Mouse (Mus musculus) forelimb bud, embryonic 11.5 days (tissue): ENCODE results near the gene Kmt5a.
"Not testable (repeated sequence)": the region's sequence is repeated elsewhere in the genome, so short reads cannot be mapped to it uniquely, and the experiment has no call there.

Experiments
- DNase-seq: peaks from one replicate; pipeline ENCODE4 v3.0.0-alpha.2; 2012; ENCODE audit warnings: low read depth, low spot score

Gene Kmt5a

DNA sequence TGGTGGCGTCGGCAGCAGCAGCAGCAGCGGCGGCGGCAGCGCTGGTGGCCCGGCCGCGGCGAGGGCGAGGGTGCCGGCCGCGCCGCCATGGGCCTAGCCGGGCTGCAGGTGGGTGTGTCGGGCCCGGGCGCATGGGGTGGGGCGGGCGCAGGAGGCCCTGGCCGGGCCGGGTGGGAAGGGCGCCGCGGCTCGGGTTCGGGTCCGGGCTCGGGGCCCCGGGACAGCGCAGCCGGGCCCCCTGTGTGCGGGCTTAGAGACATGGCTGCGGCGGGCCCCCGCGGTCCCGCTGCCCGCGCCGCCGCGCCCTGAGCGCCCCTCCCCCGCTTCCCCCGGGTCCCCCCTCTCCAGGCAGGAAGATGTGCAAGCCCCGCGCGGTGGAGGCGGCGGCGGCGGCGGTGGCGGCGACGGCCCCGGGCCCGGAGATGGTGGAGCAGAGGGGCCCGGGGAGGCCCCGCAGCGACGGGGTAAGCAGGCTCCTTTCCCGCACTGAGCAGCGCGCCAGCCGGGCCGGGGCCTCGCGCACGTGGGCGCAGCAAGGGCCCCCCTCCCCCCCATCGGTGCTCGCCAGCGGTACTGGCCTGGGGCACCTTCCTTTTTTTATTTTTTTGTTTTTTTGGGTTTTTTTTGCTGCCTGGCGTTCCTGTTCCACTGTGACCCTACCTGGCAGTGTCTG, 6.0 kb downstream of the Kmt5a start:
- DNase-seq, result no peak

DNA sequence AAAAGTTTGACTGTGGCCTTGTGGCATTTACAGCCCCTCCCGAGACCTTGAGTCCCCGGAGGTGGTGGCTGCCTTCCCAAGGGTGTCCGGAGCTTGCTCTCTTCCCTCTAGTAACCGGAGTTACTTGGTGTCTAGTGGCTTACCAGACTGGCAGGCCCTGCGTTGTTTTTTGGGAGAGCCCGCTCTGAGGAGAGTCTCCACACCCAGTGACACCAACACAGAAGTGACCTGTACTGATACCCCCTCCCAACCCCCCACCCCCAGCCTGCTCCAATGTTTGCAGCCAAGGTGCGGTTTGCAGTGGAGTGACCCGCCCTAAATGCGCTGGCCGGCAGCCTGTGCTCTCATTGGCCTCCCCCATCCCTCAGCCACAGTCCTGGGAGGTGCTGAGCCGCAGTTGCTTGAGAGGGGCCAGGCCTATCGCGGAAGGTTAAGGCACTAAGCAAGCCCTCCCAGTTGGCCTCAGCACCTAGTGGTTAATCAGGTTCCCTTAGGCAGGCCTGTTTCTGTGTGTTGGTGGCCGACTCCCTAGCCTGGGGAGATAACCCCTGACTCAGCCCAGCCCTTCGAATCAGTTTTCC, 6.7 kb downstream of the Kmt5a start:
- peak; percentile 65 for DNase-seq

DNA sequence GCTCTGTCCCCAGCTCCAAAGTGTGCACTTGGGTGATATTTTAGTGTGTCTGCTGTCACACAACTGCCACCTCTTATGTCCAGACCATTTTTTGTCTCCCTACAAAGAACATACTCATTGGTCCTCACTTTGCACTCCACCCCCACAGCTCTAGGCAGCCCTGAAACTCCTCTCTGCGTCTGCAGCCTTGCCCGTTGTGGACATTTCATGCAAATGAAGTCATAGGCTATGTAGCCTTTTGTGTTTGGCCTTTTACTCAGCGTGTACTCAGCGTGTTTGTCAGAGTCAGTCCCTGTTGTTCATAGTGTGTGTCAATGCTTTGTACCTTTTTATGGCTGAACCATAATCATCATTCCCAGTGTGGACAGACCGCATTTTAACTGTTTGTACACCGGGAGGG, 9.8 kb downstream of the Kmt5a start:
- DNase-seq, result no peak

DNA sequence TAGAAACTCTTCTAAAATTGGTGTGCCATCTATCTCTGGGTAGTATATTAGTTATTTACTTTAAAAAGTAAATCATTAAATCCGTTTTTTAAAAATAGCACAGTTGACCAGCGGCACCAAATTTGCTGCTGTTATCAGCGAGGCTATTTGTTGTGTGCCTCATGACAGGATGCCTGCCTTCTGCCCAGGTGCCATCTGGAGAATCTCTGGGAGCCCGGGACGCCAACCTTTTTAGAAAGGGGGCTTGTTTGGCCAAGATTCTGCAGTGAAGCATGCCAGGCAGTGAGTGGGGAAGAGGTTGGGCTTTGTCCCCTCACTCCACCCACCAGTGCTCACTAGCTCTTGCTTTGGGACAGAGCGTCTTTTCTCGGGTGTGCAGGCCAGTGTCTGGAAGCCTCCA, 10.3 kb downstream of the Kmt5a start:
- no peak for DNase-seq

DNA sequence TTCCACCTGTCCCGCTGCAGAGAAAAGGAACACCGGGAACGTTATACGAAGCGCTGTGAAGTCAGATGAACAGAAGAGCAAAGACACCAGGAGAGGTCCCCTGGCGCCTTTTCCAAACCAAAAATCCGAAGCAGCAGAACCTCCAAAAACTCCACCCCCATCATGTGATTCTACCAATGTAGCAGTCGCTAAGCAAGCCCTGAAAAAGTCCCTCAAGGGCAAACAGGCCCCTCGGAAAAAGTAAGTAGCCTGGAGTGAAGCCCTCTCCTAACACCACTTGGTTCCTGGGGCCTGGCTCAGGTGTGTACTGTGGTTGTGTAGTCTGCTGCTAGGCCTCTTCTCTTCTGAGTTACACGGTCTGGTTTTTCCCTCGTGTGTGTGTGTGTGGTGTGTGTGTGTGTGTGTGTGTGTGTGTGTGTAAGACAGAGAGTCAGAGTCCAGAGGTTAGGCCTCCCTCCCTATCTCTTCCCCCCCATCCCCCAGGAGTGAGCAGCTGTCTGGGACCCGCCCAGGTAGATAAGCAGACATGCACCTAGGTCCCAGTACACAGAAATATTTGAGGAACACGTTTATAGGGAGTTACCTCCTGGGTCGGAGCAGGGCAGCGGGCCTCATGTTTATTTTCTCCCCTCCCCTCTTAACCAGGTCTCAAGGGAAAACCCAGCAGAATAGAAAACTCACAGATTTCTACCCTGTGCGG, 11.1 kb downstream of the Kmt5a start:
- DNase-seq, result no peak

DNA sequence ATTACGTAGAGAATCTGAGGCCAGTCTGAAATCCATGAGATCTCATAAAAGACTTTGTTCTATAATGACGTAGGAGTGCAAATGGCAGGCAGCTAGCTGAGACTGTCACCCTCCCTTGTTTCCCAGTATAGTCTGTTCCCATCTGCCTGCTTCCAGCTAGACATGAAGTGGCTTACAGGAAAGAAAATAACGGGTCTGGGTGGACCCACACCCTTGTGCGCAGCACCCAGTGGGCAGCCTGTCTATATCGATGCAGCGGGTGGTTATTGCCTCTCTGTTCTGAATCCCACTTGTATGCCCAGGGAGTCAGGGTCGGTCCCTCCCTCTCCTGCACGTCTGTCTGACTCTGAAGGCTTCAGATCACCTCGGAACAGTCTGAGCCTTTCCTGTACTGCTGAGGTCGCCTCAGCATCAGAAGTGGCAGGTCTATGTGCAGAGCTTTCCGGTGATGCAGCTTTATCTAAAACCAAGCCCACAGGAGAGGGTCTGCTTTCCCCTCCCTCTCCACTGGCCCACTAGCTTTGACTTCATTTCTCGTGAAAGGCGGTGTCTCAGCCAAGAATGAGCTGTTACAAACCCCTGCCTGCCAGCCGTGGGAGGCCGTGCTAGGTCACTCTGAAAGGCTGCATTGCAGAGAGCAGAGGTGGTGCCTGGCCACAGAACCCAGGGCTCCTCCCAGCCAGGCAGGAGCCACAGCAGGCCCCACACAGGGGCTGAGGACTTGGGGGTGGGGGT, 12.9 kb downstream of the Kmt5a start:
- DNase-seq, result no peak

- no peak for DNase-seq
These were observed 13.8 kb downstream of the Kmt5a start for GRCm38 (mm10) chr5:124453339-124454081.

DNA sequence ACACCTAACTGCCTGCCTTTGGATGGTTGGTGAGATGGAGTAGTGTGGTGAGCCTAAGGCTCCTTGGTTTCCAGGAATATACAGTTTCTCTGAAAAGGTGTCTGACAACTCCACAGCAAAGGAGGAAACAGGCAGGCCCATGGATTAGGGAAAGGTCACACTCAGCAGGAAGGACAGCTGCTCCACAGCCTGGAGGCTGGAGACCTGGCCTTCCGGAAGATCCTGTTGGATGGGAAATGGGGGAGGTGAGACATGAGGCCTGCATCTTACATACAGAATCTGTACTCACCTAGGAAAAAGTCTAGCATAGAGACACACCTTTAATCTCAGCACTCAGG, 14.3 kb downstream of the Kmt5a start:
- DNase-seq, result no peak

DNA sequence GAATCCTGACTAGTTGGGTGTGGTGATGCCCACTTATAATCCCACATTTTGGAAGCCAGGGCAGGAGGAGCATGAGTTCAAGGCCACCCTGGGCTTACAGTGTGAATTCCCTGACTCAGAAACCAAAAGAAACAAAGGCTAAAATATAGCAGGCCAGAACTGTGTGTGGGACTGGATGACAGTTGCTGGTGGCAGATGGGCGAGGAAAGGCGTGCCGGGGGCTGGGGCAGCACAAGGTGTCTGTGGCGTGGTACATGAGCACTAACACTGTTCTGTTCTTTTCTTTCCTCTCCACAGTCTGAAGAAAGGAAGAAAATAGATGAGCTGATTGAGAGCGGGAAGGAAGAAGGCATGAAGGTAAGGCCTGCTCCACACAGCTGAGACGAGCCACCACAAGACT, 17.0 kb downstream of the Kmt5a start:
- DNase-seq, result no peak

DNA sequence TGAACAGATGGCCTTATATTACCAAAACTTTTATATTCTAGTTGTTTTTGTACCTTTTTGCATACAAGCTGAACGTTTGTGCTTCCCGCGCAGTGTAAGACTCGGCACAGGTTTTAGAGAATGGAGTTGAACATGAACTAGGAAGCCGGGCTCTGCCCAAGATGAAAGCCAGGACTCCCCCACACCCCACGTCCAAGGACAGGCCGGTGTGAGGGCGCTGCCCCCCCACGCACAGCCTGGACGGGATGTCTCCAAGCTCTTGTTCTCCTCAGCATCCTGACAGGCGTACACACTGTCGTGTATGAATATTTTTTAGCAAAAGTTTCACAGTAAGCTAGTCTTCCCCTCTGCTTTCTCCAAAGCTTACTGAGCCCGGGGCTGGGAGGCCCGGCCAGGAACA, 21.2 kb downstream of the Kmt5a start:
- not testable (repeated sequence) for DNase-seq

- no peak for DNase-seq
These were observed 22.7 kb downstream of the Kmt5a start for GRCm38 (mm10) chr5:124462297-124463025.

- no peak for DNase-seq
These were observed 23.7 kb downstream of the Kmt5a start for GRCm38 (mm10) chr5:124463462-124463861.

DNA sequence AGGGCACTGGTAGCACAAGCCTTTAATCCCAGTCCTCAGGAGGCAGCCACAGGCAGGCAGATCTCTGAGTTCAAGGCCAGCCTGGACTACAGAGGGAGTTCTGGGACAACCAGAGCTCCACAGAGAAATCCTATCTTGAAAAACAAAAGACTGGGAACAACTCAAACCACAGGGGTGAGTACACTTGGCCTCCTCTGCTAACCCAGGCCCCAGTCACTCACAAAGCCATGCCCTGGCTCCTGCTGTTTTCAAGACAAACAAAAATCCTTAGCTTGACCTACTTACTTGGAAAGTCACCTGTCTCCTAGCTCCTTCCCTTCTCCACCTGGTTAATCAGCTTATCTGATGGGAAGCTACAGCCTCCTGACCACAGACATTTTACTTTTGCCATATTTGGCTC, 25.2 kb downstream of the Kmt5a start:
- no peak for DNase-seq

DNA sequence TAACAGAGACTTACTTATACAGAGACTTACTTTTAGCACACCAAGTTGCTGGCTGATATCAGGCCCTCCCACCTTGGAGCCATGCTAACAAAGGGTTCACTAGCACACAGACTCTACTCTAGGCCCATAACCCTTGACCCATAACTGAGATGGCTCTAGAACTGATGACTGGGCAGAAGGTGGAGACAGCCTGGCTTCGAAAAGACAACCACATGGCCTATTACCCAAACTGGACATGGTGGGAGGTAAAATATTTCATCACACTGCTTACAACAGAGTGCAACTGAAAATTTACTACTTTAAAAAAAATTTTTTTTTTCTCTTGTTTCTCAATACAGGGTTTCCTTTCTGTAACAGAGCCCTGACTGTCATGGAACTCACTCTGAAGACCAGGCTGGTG, 28.0 kb downstream of the Kmt5a start:
- no peak for DNase-seq

DNA sequence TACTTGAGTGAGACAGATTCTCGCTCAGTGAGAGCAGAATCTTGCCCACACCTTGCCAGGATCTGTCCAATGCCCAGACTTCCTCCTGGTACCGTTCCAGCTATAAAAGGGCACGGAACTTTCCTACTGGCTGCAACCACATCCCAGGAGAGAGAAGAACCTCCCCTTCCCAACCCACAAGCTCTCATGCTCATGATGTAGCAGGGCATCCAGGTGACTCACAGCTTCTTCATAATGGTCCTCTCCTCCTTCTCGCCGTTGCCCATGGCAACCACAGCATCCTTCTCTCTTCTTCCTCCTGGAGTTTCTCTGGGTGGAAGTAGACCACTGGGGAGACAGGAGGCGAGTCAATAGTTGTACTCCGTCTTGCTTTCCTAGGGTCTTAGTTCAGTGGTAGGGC, 28.6 kb downstream of the Kmt5a start:
- DNase-seq, result no peak

DNA sequence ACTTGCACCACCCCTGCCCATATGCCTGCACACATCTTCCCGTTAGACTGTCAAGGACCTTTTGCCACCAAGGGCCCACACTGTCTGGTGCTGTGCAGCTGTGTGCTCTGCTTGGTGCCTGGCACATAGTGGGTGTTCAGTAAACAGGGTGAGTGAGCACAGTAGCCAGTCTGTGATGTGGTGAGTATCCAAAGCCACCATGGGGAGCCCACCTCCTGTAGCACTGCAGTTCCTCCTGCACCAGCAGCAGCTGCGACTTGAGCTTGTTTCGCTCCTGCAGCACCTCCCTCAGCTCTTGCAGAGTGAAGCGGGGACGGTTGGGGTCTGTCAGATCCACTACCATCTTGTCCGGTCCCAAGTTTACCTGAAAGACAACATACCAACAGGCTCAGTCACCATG, 29.8 kb downstream of the Kmt5a start:
- DNase-seq, result no peak

GRCm38 (mm10) chr5:124470591-124471171, 31.0 kb downstream of the Kmt5a start:
- no peak for DNase-seq

GRCm38 (mm10) chr5:124478873-124479204, 39.1 kb downstream of the Kmt5a start:
- no peak for DNase-seq

DNA sequence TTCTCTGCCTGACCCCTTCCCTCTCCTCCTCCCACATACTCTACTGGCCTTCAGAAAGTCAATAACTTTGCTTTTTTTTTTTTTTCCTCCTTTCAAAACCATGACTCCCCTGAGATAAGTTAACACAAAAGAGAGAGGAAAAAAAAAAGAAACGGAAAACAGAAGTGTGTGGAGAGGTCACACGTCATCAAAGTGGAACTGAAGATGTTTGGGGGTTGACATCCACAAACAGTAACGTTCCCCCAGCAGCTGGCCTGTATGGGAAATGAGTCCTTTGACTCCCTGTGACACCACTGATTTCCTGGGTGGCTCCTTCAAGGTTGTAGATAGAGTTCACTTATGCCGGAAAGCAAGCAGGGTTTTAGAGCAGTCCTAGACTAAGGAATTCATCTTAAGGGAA, 40.4 kb downstream of the Kmt5a start:
- DNase-seq, result no peak

- no peak for DNase-seq
These were observed 42.0 kb downstream of the Kmt5a start for GRCm38 (mm10) chr5:124481714-124482113.

GRCm38 (mm10) chr5:124482436-124482965, 42.8 kb downstream of the Kmt5a start:
- no peak for DNase-seq
